Mouse (Mus musculus) adrenal gland, postnatal 25 days (tissue): Measurements from ENCODE around the gene Pcdh10. TPM values are rescaled to one million over a fixed set of nuclear protein-coding genes. Genes with fewer than 3 reads are reported as not detected.

Source experiments
- DNase-seq: peaks from one replicate; pipeline ENCODE4 v3.0.0; 2021; ENCODE audit warnings: mixed read lengths
- long read RNA-seq: library from polyadenylated mRNA; stranded (forward); transcript quantifications from one replicate; pipeline ENCODE4 v2.0.0, GENCODE M21; 2021
- total RNA-seq: library from RNA; stranded (reverse); gene quantifications from 2 replicates; pipeline ENCODE4 v1.2.3, GENCODE M21; 2021

Pcdh10 gene
- total RNA-seq: 2.8 and 6.5 TPM in 2 replicates
- long read RNA-seq, full-length matches to known transcripts: 4 of 4 reads
- long read RNA-seq, partial matches to known transcripts: 0 of 4 reads
- long read RNA-seq, other reads (novel, unspliced or antisense): 0 of 4 reads

- DNase-seq: peak; percentile 88
These were observed at the start of gene Pcdh10 for GRCm38 (mm10) chr3:45378145-45378544. TSS of gene Pcdh10 (plus strand) at chr3:45378398.

DNA sequence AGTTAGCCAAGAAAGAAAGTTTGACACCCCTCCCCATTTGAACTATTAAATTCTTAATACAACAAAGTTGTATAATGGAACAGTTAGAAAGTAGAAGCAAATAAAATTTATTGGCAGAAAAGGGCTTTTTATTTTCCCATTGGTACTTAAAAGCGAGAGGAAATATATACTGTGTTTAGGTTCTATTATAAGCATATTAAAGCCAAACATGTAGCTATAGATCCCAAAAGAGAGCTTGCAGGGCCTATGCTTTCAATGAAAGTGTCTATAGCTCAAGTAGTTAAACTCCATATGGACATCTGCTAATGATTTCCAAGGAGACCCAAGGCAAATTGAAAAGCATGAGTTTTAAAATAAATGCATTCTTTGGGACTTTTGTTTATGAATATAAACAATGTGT, 22.3 kb upstream of the Pcdh10 start:
- no peak for DNase-seq

DNA sequence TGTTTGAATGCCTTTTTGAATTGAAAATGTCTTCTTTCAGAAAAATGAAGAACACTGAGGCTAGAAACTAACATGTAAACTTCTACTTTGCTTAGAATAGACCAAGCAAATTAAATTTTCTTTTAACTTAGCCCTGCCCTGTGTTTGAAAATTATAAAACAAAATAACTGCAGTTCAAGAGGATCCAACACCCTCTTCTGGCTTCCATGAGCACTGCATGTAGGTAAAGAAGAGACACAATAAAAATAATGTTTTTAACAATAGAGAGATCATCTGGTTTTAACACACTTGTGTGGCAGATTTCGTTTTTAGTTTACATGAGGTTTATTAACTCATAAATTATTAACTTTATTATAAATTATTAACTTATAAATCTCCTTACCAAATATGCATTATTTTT, 9.2 kb upstream of the Pcdh10 start:
- DNase-seq: no peak

GRCm38 (mm10) chr3:45375761-45376500, 2.3 kb upstream of the Pcdh10 start:
- peak; percentile 55 for DNase-seq

GRCm38 (mm10) chr3:45376501-45377390, 1.5 kb upstream of the Pcdh10 start:
- no peak for DNase-seq

DNA sequence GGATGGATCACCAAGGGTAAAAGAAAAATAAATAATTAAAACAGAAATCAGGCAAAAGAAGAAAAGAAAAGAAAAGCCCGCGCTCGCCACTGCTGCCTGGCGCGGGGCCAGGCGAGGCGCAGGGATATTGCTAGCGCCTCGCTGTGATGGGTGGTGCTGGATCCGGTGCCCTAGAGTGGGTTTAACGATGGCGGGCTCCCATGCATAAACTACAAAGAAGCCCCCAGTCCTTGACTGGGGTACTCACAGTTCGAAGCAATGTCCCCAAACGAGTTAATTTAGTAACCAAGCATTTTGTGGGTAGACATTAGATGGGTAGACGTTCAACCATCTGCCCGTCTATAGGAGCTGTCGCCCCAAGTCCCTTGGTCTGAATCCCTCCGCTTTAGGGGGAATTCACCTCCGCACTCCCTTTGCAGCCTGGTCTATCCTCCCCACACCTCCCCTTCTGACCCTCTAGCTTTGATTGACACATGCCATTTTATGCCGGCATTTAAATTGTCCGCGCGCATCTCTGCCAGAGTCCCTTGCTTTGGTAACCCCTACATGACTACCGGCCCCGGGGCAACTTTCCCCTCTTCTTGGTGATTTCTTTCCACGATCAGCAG, 703 bp upstream of the Pcdh10 start:
- DNase-seq: no peak

DNA sequence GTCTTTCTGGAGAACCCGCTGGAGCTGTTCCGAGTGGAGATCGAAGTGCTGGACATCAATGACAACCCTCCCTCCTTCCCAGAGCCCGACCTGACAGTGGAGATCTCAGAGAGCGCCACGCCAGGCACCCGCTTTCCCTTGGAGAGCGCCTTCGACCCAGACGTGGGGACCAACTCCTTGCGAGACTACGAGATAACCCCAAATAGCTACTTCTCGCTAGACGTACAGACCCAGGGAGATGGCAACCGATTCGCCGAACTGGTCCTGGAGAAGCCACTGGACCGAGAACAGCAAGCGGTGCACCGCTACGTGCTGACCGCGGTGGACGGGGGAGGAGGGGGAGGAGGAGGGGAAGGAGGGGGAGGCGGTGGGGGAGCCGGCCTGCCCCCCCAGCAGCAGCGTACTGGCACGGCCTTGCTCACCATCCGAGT, 1.4 kb downstream of the Pcdh10 start:
- DNase-seq: no peak

DNA sequence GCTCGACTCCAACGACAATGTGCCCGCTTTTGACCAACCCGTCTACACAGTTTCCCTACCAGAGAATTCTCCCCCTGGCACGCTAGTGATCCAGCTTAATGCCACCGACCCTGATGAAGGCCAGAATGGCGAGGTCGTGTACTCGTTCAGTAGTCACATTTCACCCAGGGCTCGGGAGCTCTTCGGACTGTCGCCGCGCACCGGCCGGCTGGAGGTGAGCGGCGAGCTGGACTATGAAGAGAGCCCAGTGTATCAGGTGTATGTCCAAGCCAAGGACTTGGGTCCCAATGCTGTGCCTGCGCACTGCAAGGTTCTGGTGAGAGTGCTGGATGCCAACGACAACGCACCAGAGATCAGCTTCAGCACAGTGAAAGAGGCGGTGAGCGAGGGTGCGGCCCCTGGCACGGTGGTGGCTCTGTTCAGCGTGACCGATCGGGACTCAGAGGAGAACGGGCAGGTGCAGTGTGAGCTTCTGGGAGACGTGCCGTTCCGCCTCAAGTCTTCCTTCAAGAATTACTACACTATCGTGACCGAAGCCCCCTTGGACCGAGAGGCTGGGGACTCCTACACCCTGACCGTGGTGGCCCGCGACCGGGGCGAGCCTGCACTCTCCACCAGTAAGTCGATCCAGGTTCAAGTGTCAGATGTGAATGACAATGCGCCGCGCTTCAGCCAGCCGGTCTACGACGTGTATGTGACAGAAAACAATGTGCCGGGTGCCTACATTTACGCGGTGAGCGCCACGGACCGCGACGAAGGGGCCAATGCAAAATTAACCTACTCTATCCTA, 2.0 kb downstream of the Pcdh10 start:
- no peak for DNase-seq

- no peak for DNase-seq
These were observed 2.9 kb downstream of the Pcdh10 start for GRCm38 (mm10) chr3:45380811-45381761.

DNA sequence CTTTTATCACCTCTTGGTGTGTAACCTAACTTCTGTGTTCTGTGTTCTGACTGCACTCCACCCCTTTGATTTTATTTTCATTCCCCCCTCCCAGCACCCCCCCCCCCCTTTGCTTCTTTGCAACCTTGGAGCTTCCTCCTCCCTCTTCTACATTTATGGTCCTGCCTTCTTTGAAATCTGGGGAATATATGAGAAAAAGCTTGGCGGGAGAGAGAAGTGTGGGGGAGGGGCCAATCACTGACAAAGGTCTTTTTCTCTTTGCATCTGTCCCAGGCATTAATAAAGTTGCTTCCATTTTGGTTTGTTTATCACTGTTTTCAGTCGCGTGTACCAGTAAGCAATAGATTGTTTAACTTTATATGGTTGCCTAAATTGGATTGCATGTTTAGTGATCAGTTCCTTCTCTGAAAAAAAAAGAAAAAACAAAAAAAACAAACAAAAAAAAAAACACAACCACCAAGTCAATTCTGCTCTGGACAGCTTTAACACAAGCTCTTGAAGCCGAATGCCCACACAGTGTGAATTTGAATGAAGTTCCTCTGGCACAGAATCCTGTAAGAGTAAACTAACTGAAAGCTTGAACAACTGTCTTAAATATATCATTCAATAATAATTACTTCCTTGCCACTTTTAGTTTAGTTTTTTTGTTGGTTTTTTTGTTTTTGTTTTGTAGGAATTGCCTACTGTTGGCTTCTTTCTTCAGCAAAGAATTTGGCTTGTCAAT, 4.0 kb downstream of the Pcdh10 start:
- DNase-seq: no peak

GRCm38 (mm10) chr3:45383831-45384230, 5.6 kb downstream of the Pcdh10 start:
- DNase-seq: no peak

- DNase-seq: no peak
These were observed 6.8 kb downstream of the Pcdh10 start for GRCm38 (mm10) chr3:45385028-45385427.

- DNase-seq: no peak
These were observed 7.3 kb downstream of the Pcdh10 start for GRCm38 (mm10) chr3:45385451-45385850.

DNA sequence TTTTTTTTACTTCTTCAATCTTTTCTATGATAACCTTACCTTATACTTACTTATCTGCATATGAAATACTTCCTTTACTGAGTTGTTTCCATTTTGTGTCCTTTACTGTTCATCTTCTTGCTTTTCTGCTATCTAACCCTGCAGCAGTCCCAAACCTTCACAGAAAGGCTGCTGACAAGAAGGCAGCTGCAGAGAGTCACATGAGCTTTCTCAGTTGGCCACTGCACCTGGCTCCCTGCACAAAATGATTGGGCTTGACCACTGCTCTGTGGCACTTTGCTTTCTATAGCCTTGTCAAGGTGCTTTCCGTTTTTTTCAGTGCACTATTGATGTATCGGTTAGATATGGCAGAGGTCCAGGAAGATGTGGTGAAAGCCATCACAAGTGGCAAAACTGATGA, 8.3 kb downstream of the Pcdh10 start:
- DNase-seq: no peak

DNA sequence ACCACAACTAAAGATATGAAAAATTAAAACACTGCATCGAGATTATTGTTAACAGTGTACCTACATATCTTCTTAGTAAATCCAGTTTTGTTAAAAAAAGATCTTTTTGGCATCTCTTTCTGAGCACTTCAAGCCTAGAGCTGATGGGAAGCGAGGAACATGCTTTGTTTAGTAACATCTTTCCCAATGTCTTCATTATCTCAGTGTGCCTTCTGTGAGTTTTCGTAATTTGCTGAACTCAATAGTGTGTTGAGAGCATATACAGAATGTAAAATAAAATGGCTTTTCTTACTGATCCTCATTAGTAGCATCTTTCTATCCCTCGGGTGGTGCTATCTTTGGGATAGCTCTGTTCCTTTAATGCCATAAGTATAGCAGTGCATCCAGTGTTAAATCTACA, 18.9 kb downstream of the Pcdh10 start:
- no peak for DNase-seq

DNA sequence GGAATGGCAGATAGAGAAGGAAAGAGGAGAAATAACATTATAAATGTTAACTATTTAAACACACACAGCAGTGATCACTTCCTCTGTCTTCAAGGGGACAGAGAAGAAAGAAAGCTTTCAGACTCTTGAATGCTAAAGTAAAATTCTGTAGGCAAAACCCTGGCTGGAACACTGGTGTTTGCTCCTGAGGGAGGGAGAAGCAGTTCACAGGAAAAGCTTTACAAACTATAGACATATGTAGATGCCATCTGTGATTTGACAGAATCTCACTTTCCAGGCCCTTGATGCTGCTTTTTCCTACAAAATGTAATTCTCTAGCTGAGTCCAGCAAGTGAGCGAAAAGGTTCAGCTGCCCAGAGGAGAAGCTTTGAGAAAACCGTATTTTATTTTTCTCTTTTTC, 25.0 kb downstream of the Pcdh10 start:
- DNase-seq: no peak

GRCm38 (mm10) chr3:45431691-45432090, 53.5 kb downstream of the Pcdh10 start:
- DNase-seq: no peak

GRCm38 (mm10) chr3:45432172-45432765, 54.1 kb downstream of the Pcdh10 start:
- no peak for DNase-seq
